Mouse (Mus musculus) midbrain, embryonic 15.5 days (tissue): ENCODE results near the gene Fam241a. TPM values are rescaled to one million over a fixed set of nuclear protein-coding genes. Genes with fewer than 3 reads are reported as not detected.

ENCODE experiments used
- ATAC-seq: fragments of 200-750 bp; cut with Nextera tagmentation; replicated peaks from 2 replicates; pipeline ENCODE4 v1.8.0; 2017; ENCODE audit warnings: moderate TSS enrichment
- H3K27ac ChIP-seq: fragments of 300-500 bp; sonication (generic); 2 replicates; pipeline ENCODE4 v1.5.1; 2015; ENCODE audit warnings: mild to moderate bottlenecking, inconsistent platforms
- H3K27me3 ChIP-seq: fragments of 300-500 bp; sonication (generic); replicated peaks from 2 replicates; pipeline ENCODE4 v1.6.1; 2015; ENCODE audit warnings: inconsistent platforms
- H3K36me3 ChIP-seq: fragments of 300-500 bp; sonication (generic); replicated peaks from 2 replicates; pipeline ENCODE4 v1.6.1; 2015; ENCODE audit warnings: inconsistent platforms
- H3K4me1 ChIP-seq: fragments of 300-500 bp; sonication (generic); 2 replicates; pipeline ENCODE4 v1.6.1; 2015; ENCODE audit warnings: inconsistent platforms
- H3K4me2 ChIP-seq: fragments of 300-500 bp; sonication (generic); 2 replicates; pipeline ENCODE4 v1.6.1; 2015; ENCODE audit warnings: inconsistent platforms, mild to moderate bottlenecking, moderate library complexity
- H3K4me3 ChIP-seq: fragments of 300-500 bp; sonication (generic); 2 replicates; pipeline ENCODE4 v1.5.1; 2015; ENCODE audit warnings: mild to moderate bottlenecking, inconsistent platforms
- H3K9ac ChIP-seq: fragments of 300-500 bp; sonication (generic); 2 replicates; pipeline ENCODE4 v1.6.1; 2015; ENCODE audit warnings: mild to moderate bottlenecking, inconsistent platforms
- H3K9me3 ChIP-seq: fragments of 300-500 bp; sonication (generic); 2 replicates; pipeline ENCODE4 v1.6.1; 2016; ENCODE audit warnings: inconsistent platforms
- WGBS: fragments of 180-500 bp; shearing (Covaris S2); methylation state at CpG from one replicate; pipeline ENCODE4 v1.1.7; 2015; ENCODE audit warnings: mixed read lengths; 5-methylcytosine and 5-hydroxymethylcytosine counted together
- polyA plus RNA-seq: library from polyadenylated mRNA; unstranded; fragments of >200 nt; fragmentation: Nextera tagmentation; extraction: Ambion mirVana; gene quantifications from 2 replicates; pipeline ENCODE4 v1.2.1, GENCODE M21; 2015

Gene Fam241a
- polyA plus RNA-seq, 1 experiment from 2014 or later = 8.5 TPM

GRCm38 (mm10) chr3:127843941-127844327, 52.2 kb downstream of the Fam241a start:
- ATAC-seq = no peak
- Histone ChIP-seq H3K9me3 (no peaks in the 10 kb centered on the region), H3K36me3 (no peaks in the 10 kb centered on the region), H3K27ac (no peak overlapping the region), H3K9ac (no peak overlapping the region), H3K4me3 (no peak overlapping the region), H3K27me3 (no peaks in the 10 kb centered on the region), H3K4me1 (no peaks in the 10 kb centered on the region), H3K4me2 (no peak overlapping the region)
- 79% methylated on average over 5 of the region's 5 CpGs for whole genome bisulfite sequencing

- H3K9me3 ChIP-seq = no peaks in the 10 kb centered on the region
- H3K4me3 ChIP-seq = no peak overlapping the region
- 82% methylated on average over 2 of the region's 2 CpGs for WGBS
- H3K4me1 ChIP-seq = no peaks in the 10 kb centered on the region
- H3K9ac ChIP-seq = no peak overlapping the region
- no peaks in the 10 kb centered on the region for H3K27me3 ChIP-seq
- H3K4me2 ChIP-seq = no peak overlapping the region
- ATAC-seq = no peak
- H3K27ac ChIP-seq = no peak overlapping the region
- H3K36me3 ChIP-seq = no peaks in the 10 kb centered on the region
Measured at GRCm38 (mm10) chr3:127843324-127843940, 52.7 kb downstream of the Fam241a start.

- ATAC-seq = no peak
- H3K27me3 ChIP-seq = no peaks in the 10 kb centered on the region
- H3K27ac ChIP-seq = no peak overlapping the region
- H3K36me3 ChIP-seq = no peaks in the 10 kb centered on the region
- WGBS = 82% methylated on average over 8 of the region's 8 CpGs
- no peak overlapping the region for H3K4me3 ChIP-seq
- H3K9ac ChIP-seq = no peak overlapping the region
- H3K4me2 ChIP-seq = no peak overlapping the region
- no peaks in the 10 kb centered on the region for H3K9me3 ChIP-seq
- H3K4me1 ChIP-seq = peaks cover 3% of the 10 kb centered on the region; the same call in 1 of the 2 replicates
Measured at GRCm38 (mm10) chr3:127841926-127842325, 54.2 kb downstream of the Fam241a start.

GRCm38 (mm10) chr3:127837972-127838644, 58.0 kb downstream of the Fam241a start:
- Histone ChIP-seq H3K9ac (peak overlapping the region; percentile 97), H3K27me3 (no peaks in the 10 kb centered on the region), H3K9me3 (no peaks in the 10 kb centered on the region), H3K4me1 (peaks cover 25% of the 10 kb centered on the region), H3K4me3 (peak overlapping the region; percentile 87), H3K4me2 (peak overlapping the region; percentile 61), H3K36me3 (no peaks in the 10 kb centered on the region), H3K27ac (peak overlapping the region; percentile 90)
- ATAC-seq = no peak; the same call in none of the 2 replicates
- 33% methylated on average over 8 of the region's 8 CpGs for WGBS

GRCm38 (mm10) chr3:127837154-127837865, 58.8 kb downstream of the Fam241a start, which contains the start of gene Ap1ar:
Gene Ap1ar (minus strand): TSS chr3:127837523.
- H3K27me3 ChIP-seq = no peaks in the 10 kb centered on the region
- WGBS = under 1% methylated on average over 84 of the region's 89 CpGs
- H3K36me3 ChIP-seq = no peaks in the 10 kb centered on the region
- peak within 1 kb of the TSS; percentile 61 for H3K4me2 ChIP-seq
- H3K4me3 ChIP-seq = peak within 1 kb of the TSS; percentile 87
- peak within 1 kb of the TSS; percentile 90 for H3K27ac ChIP-seq
- no peaks in the 10 kb centered on the region for H3K9me3 ChIP-seq
- peak; percentile 98 for ATAC-seq
- H3K9ac ChIP-seq = peak within 1 kb of the TSS; percentile 97
- H3K4me1 ChIP-seq = peaks cover 25% of the 10 kb centered on the region

GRCm38 (mm10) chr3:127836798-127837153, 59.3 kb downstream of the Fam241a start:
- peak overlapping the region; percentile 97 for H3K9ac ChIP-seq
- no peaks in the 10 kb centered on the region for H3K36me3 ChIP-seq
- WGBS = 0% methylated on average over 17 of the region's 17 CpGs
- peak overlapping the region; percentile 61 for H3K4me2 ChIP-seq
- H3K4me1 ChIP-seq = peaks cover 25% of the 10 kb centered on the region
- H3K27me3 ChIP-seq = no peaks in the 10 kb centered on the region
- H3K9me3 ChIP-seq = no peaks in the 10 kb centered on the region
- peak overlapping the region; percentile 87 for H3K4me3 ChIP-seq
- H3K27ac ChIP-seq = peak overlapping the region; percentile 90
- peak; percentile 1; the same call in 1 of the 2 replicates for ATAC-seq

GRCm38 (mm10) chr3:127835594-127835993, 60.5 kb downstream of the Fam241a start:
- no peak for ATAC-seq
- peak overlapping the region; percentile 61 for H3K4me2 ChIP-seq
- H3K27ac ChIP-seq = no peak overlapping the region
- no peaks in the 10 kb centered on the region for H3K27me3 ChIP-seq
- 86% methylated on average over 6 of the region's 6 CpGs for WGBS
- H3K9me3 ChIP-seq = no peaks in the 10 kb centered on the region
- no peaks in the 10 kb centered on the region for H3K36me3 ChIP-seq
- peak overlapping the region; percentile 87; the same call in 1 of the 2 replicates for H3K4me3 ChIP-seq
- H3K9ac ChIP-seq = no peak overlapping the region
- peaks cover 27% of the 10 kb centered on the region for H3K4me1 ChIP-seq

- H3K27ac ChIP-seq = no peak overlapping the region
- no peak overlapping the region for H3K4me3 ChIP-seq
- H3K4me1 ChIP-seq = peaks cover 27% of the 10 kb centered on the region
- no peaks in the 10 kb centered on the region for H3K36me3 ChIP-seq
- ATAC-seq = no peak
- H3K9me3 ChIP-seq = no peaks in the 10 kb centered on the region
- H3K9ac ChIP-seq = no peak overlapping the region
- H3K4me2 ChIP-seq = no peak overlapping the region
- H3K27me3 ChIP-seq = no peaks in the 10 kb centered on the region
- WGBS = 87% methylated on average over 4 of the region's 4 CpGs
Measured at GRCm38 (mm10) chr3:127834040-127834439, 62.1 kb downstream of the Fam241a start.

- Histone ChIP-seq H3K9ac (no peak overlapping the region), H3K27me3 (no peaks in the 10 kb centered on the region), H3K9me3 (no peaks in the 10 kb centered on the region), H3K4me3 (no peak overlapping the region), H3K27ac (no peak overlapping the region), H3K4me2 (no peak overlapping the region), H3K36me3 (no peaks in the 10 kb centered on the region), H3K4me1 (peaks cover 30% of the 10 kb centered on the region)
- 67% methylated on average over 6 of the region's 6 CpGs for WGBS
- ATAC-seq = no peak
Measured at GRCm38 (mm10) chr3:127831079-127831478, 65.0 kb downstream of the Fam241a start.

- no peaks in the 10 kb centered on the region for H3K27me3 ChIP-seq
- no peak for ATAC-seq
- WGBS = 90% methylated on average over 10 of the region's 10 CpGs
- H3K9ac ChIP-seq = no peak overlapping the region
- H3K9me3 ChIP-seq = no peaks in the 10 kb centered on the region
- H3K4me2 ChIP-seq = no peak overlapping the region
- H3K4me3 ChIP-seq = no peak overlapping the region
- H3K4me1 ChIP-seq = peaks cover 21% of the 10 kb centered on the region
- H3K27ac ChIP-seq = no peak overlapping the region
- no peaks in the 10 kb centered on the region for H3K36me3 ChIP-seq
Measured at GRCm38 (mm10) chr3:127830183-127830582, 65.9 kb downstream of the Fam241a start.

- no peak overlapping the region for H3K4me2 ChIP-seq
- H3K27me3 ChIP-seq = no peaks in the 10 kb centered on the region
- ATAC-seq = peak; percentile 54
- WGBS = 28% methylated on average over 7 of the region's 7 CpGs
- H3K4me1 ChIP-seq = peaks cover 14% of the 10 kb centered on the region
- H3K36me3 ChIP-seq = no peaks in the 10 kb centered on the region
- H3K4me3 ChIP-seq = no peak overlapping the region
- H3K27ac ChIP-seq = 0 out of 2 replicates have a peak overlapping the region, but pooled peaks have one; percentile 26
- no peaks in the 10 kb centered on the region for H3K9me3 ChIP-seq
- no peak overlapping the region for H3K9ac ChIP-seq
Measured at GRCm38 (mm10) chr3:127827123-127827522, 69.0 kb downstream of the Fam241a start.

- no peaks in the 10 kb centered on the region for H3K36me3 ChIP-seq
- H3K4me2 ChIP-seq = no peak overlapping the region
- no peak overlapping the region for H3K9ac ChIP-seq
- ATAC-seq = no peak
- WGBS = 71% methylated on average over 7 of the region's 7 CpGs
- H3K4me1 ChIP-seq = peaks cover 14% of the 10 kb centered on the region
- no peaks in the 10 kb centered on the region for H3K9me3 ChIP-seq
- no peak overlapping the region for H3K27ac ChIP-seq
- no peaks in the 10 kb centered on the region for H3K27me3 ChIP-seq
- H3K4me3 ChIP-seq = no peak overlapping the region
Measured at GRCm38 (mm10) chr3:127826503-127826902, 69.6 kb downstream of the Fam241a start.
